Mouse (Mus musculus) lung, adult 2 months (tissue): ENCODE data around the gene Scube2. TPM values are rescaled to one million over a fixed set of nuclear protein-coding genes. Genes with fewer than 3 reads are reported as not detected.

ENCODE experiments used
- DNase-seq: peaks from one replicate; pipeline ENCODE4 v3.0.0; 2022
- H3K4me1 ChIP-seq: fragments of 200-500 bp; 2 replicates; pipeline ENCODE4 v1.6.1; 2011; ENCODE audit warnings: low read length; ENCODE audit not compliant: control insufficient read depth, insufficient read depth
- H3K4me3 ChIP-seq: fragments of 200-500 bp; replicated peaks from 2 replicates; pipeline ENCODE3; 2011; ENCODE audit warnings: low read depth, mild to moderate bottlenecking, control low read depth, low read length; ENCODE audit errors: extremely low read depth
- CTCF ChIP-seq: fragments of 200-500 bp; IDR thresholded peaks from 2 replicates; pipeline ENCODE4 v1.5.1; 2011; ENCODE audit warnings: mild to moderate bottlenecking, low read length, control low read depth; ENCODE audit not compliant: insufficient read depth
- POLR2A ChIP-seq: fragments of 200-500 bp; IDR thresholded peaks from 2 replicates; pipeline ENCODE4 v1.6.1; 2011; ENCODE audit warnings: low read depth, mild to moderate bottlenecking, control low read depth, low read length, borderline replicate concordance; ENCODE audit errors: extremely low read depth
- WGBS: fragments of 180-500 bp; shearing (Covaris S2); methylation state at CpG from one replicate; pipeline ENCODE4 v1.1.7; 2018; 5-methylcytosine and 5-hydroxymethylcytosine counted together
- polyA plus RNA-seq: library from polyadenylated mRNA; depleted of rRNA; stranded (reverse); fragments of >200 nt; gene quantifications from 2 replicates; pipeline ENCODE4 v1.2.3, GENCODE M21; 2012; rRNA removed

Gene Scube2
- 16.7 and 21.8 TPM in 2 replicates for polyA plus RNA-seq

DNA sequence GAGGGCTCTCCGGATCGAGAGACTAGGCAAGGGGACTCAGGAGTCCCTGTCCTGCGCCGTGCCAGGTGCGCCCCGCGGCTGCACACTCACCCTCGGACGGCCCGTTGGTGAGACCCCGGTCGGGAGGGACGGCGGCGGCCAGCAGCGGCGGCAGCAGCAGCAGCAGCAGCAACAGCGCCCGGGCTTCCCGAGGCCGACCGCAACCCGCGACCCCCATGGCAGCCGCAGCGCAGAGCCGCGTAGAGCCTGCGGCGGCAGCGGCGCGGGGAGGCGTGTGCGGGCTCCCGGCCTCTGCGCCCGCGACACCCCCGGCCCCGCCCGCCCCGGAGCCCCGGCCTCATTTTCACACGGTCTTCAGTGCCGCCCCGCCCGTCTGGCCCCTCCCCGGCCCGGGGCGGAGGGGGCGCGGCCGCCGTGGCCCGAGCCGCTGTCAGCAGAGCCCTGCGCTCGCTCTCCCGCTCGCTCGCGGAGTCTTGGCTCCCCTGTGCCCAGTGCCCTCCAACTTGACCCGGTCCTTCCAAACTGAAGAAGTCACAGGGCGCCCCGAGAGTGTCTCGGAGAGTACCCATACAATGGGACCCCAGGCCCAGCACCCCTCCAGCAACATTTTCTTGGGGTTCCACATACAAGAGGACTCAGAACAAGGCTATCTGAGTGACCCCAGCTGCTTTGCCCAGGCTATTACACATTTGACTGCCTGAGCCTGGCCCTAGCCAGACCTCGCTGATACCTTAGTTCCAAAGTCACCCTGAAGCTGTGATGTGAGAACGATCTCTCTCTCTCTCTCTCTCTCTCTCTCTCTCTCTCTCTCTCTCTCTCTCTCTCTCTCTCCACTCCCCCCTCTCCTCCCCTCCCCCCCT, at the start of gene Scube2:
TSS of gene Scube2 (minus strand) at position 310 of the 860 bp plus-strand sequence.
- TF ChIP-seq CTCF, result no peak
- TF ChIP-seq POLR2A, result no peak
- H3K4me3 ChIP-seq, result peak within 1 kb of the TSS; percentile 57
- H3K4me1 ChIP-seq, result no peaks in the 10 kb centered on the region; the same call in 1 of the 2 replicates
- 3% methylated on average over 68 of the region's 69 CpGs for WGBS
- DNase-seq, result peak; percentile 23

DNA sequence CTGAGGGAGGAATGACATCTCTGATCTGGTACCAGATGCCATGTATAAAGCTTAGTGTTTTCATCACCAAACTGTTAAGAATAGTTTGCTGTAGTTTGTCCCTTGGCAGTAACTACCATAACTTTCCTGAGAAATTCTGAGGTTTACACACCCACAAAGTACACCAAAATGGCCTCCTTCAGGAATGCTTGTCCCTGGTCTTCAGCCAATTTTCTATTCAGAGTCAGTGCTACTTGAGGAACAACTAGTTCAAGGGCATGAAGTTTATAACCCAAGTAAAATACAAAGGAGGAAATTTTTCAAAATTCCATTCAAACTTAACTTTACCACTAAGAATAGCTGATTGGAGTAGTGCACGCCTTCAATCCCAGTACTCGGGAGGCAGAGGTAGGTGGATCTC, 40.7 kb upstream of the Scube2 start:
- Histone ChIP-seq H3K4me3 (no peak overlapping the region), H3K4me1 (no peaks in the 10 kb centered on the region)
- no peak for DNase-seq
- no peak for TF ChIP-seq CTCF
- no peak for TF ChIP-seq POLR2A
- 81% methylated on average over 2 of the region's 2 CpGs for WGBS

DNA sequence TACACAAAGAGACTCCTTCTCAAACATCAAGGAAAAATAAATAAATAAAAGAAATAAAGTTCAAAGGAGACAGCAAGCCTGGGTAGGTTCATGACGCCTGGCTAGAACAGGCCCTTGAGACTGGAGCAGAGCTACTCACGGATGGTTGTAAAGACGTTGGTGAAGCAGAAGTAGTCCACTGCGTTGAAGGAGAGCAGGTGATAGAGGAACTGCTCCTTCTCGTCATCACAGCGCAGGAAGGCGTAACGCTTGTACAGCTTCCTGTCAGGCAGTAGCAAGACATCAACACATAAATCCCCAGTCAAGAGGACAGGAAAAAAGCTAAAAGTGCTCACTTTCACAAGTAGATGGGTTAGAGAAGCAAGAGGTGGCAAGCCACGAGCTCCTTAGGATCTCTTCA, 35.4 kb upstream of the Scube2 start:
- no peak overlapping the region for H3K4me3 ChIP-seq
- 72% methylated on average over 9 of the region's 9 CpGs for WGBS
- H3K4me1 ChIP-seq, result no peaks in the 10 kb centered on the region
- no peak for DNase-seq
- no peak for TF ChIP-seq CTCF
- no peak for TF ChIP-seq POLR2A

- no peaks in the 10 kb centered on the region for H3K4me1 ChIP-seq
- DNase-seq, result no peak
- no peak overlapping the region for H3K4me3 ChIP-seq
- no peak for TF ChIP-seq CTCF
- TF ChIP-seq POLR2A, result no peak
Measured at GRCm38 (mm10) chr7:109898911-109899310, 33.4 kb upstream of the Scube2 start.

GRCm38 (mm10) chr7:109892530-109892929, 27.1 kb upstream of the Scube2 start:
- 45% methylated on average over 3 of the region's 3 CpGs for WGBS
- peak; percentile 59 for DNase-seq
- Histone ChIP-seq H3K4me1 (no peaks in the 10 kb centered on the region), H3K4me3 (no peak overlapping the region)
- TF ChIP-seq POLR2A (no peak), CTCF (peak; percentile 82)

GRCm38 (mm10) chr7:109891786-109892185, 26.3 kb upstream of the Scube2 start:
- no peaks in the 10 kb centered on the region for H3K4me1 ChIP-seq
- no peak overlapping the region for H3K4me3 ChIP-seq
- DNase-seq, result no peak
- no peak for TF ChIP-seq CTCF
- no peak for TF ChIP-seq POLR2A
- WGBS, result 83% methylated on average over 4 of the region's 4 CpGs

- no peak overlapping the region for H3K4me3 ChIP-seq
- WGBS, result 90% methylated on average over 2 of the region's 2 CpGs
- H3K4me1 ChIP-seq, result no peaks in the 10 kb centered on the region
- TF ChIP-seq CTCF (no peak), POLR2A (no peak)
- DNase-seq, result no peak
Measured at GRCm38 (mm10) chr7:109890256-109890655, 24.8 kb upstream of the Scube2 start.

GRCm38 (mm10) chr7:109889300-109889699, 23.8 kb upstream of the Scube2 start:
- H3K4me1 ChIP-seq, result no peaks in the 10 kb centered on the region
- 55% methylated on average over 5 of the region's 5 CpGs for WGBS
- H3K4me3 ChIP-seq, result no peak overlapping the region
- TF ChIP-seq POLR2A, result no peak
- TF ChIP-seq CTCF, result no peak
- no peak for DNase-seq

DNA sequence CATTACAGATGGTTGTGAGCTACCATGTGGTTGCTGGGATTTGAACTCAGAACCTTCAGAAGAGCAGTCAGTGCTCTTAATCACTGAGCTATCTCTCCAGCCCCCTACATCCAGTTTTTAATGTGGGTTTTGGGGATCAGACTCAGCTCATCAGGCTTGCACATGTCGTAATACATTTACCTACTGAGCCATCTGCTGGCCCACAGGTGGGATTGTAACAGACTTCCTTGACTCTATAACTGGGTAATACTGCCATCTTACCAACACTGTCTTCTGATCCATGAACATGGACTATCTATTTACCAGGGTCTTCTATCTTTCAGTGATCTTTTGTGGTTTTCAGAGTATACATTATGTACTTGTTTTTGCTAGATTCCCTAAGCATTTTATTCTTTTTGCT, 20.8 kb upstream of the Scube2 start:
- 76% methylated on average over 1 of the region's 1 CpGs for WGBS
- TF ChIP-seq POLR2A (no peak), CTCF (no peak)
- Histone ChIP-seq H3K4me1 (no peaks in the 10 kb centered on the region), H3K4me3 (no peak overlapping the region)
- no peak for DNase-seq

GRCm38 (mm10) chr7:109882574-109882973, 17.1 kb upstream of the Scube2 start:
- Histone ChIP-seq H3K4me3 (no peak overlapping the region), H3K4me1 (no peaks in the 10 kb centered on the region)
- TF ChIP-seq CTCF (no peak), POLR2A (no peak)
- 78% methylated on average over 2 of the region's 2 CpGs for WGBS
- no peak for DNase-seq
